Mouse (Mus musculus): ENCODE measurements at regions not wholly inside any gene's neighbourhood (a gene's known extent, or its start where the extent isn't known, plus 50 kb on each side); places are given as distances from the start of the nearest gene placed in this dataset.
A peak's percentile ranks its signal among the peaks of the same experiment; 100 is the strongest.

- WGBS, result 86% methylated on average over 3 of the region's 3 CpGs
- no peak for ATAC-seq
- Histone ChIP-seq H3K9ac (replicated peaks; ENCODE audit: low read depth, low read length) (no peak overlapping the region), H3K36me3 (ENCODE audit: control insufficient read depth, insufficient read depth) (no peaks in the 10 kb centered on the region), H3K27ac (ENCODE audit: low read length) (no peak overlapping the region), H3K27me3 (replicated peaks; ENCODE audit: control insufficient read depth, insufficient read depth, low read length) (no peaks in the 10 kb centered on the region), H3K9me3 (ENCODE audit: control insufficient read depth, low read length) (no peaks in the 10 kb centered on the region), H3K4me3 (replicated peaks; ENCODE audit: low read length) (no peak overlapping the region), H3K4me1 (replicated peaks; ENCODE audit: control insufficient read depth, insufficient read depth, low read length) (no peaks in the 10 kb centered on the region), H3K4me2 (ENCODE audit: low read length) (no peak overlapping the region)
These were observed 192.7 kb upstream of the Nlrp1b start for GRCm38 (mm10) chr11:71423242-71423641.

- H3K36me3 ChIP-seq (ENCODE audit: control insufficient read depth, insufficient read depth), result no peaks in the 10 kb centered on the region
- 70% methylated on average over 5 of the region's 5 CpGs for WGBS
- H3K4me3 ChIP-seq (replicated peaks; ENCODE audit: low read length), result no peak overlapping the region
- H3K9me3 ChIP-seq (ENCODE audit: control insufficient read depth, low read length), result no peaks in the 10 kb centered on the region
- no peak for ATAC-seq
- H3K27me3 ChIP-seq (replicated peaks; ENCODE audit: control insufficient read depth, insufficient read depth, low read length), result no peaks in the 10 kb centered on the region
- H3K4me2 ChIP-seq (ENCODE audit: low read length), result no peak overlapping the region
- H3K27ac ChIP-seq (ENCODE audit: low read length), result no peak overlapping the region
- no peaks in the 10 kb centered on the region for H3K4me1 ChIP-seq (replicated peaks; ENCODE audit: control insufficient read depth, insufficient read depth, low read length)
- H3K9ac ChIP-seq (replicated peaks; ENCODE audit: low read depth, low read length), result no peak overlapping the region
These were observed 194.3 kb upstream of the Nlrp1b start for GRCm38 (mm10) chr11:71424879-71425278.

- Histone ChIP-seq H3K36me3 (ENCODE audit: control insufficient read depth, insufficient read depth) (no peaks in the 10 kb centered on the region), H3K9ac (replicated peaks; ENCODE audit: low read depth, low read length) (no peak overlapping the region), H3K27ac (ENCODE audit: low read length) (no peak overlapping the region), H3K4me1 (replicated peaks; ENCODE audit: control insufficient read depth, insufficient read depth, low read length) (peaks cover 4% of the 10 kb centered on the region; the same call in 1 of the 2 replicates), H3K4me3 (replicated peaks; ENCODE audit: low read length) (no peak overlapping the region), H3K9me3 (ENCODE audit: control insufficient read depth, low read length) (no peaks in the 10 kb centered on the region), H3K27me3 (replicated peaks; ENCODE audit: control insufficient read depth, insufficient read depth, low read length) (no peaks in the 10 kb centered on the region), H3K4me2 (ENCODE audit: low read length) (no peak overlapping the region)
- WGBS, result 84% methylated on average over 22 of the region's 22 CpGs
- ATAC-seq, result no peak
These were observed 199.2 kb upstream of the Nlrp1b start for GRCm38 (mm10) chr11:71429739-71430138.

- no peaks in the 10 kb centered on the region for H3K9me3 ChIP-seq (ENCODE audit: control insufficient read depth, low read length)
- ATAC-seq, result no peak
- no peaks in the 10 kb centered on the region for H3K27me3 ChIP-seq (replicated peaks; ENCODE audit: control insufficient read depth, insufficient read depth, low read length)
- 52% methylated on average over 6 of the region's 6 CpGs for WGBS
- no peak overlapping the region for H3K9ac ChIP-seq (replicated peaks; ENCODE audit: low read depth, low read length)
- H3K36me3 ChIP-seq (ENCODE audit: control insufficient read depth, insufficient read depth), result no peaks in the 10 kb centered on the region
- peaks cover 20% of the 10 kb centered on the region for H3K4me1 ChIP-seq (replicated peaks; ENCODE audit: control insufficient read depth, insufficient read depth, low read length)
- H3K4me3 ChIP-seq (replicated peaks; ENCODE audit: low read length), result no peak overlapping the region
- no peak overlapping the region for H3K27ac ChIP-seq (ENCODE audit: low read length)
- H3K4me2 ChIP-seq (ENCODE audit: low read length), result no peak overlapping the region
These were observed 203.7 kb upstream of the Nlrp1b start for GRCm38 (mm10) chr11:71434241-71434640.

- ATAC-seq, result no peak
- Histone ChIP-seq H3K4me3 (replicated peaks; ENCODE audit: low read length) (no peak overlapping the region), H3K27me3 (replicated peaks; ENCODE audit: control insufficient read depth, insufficient read depth, low read length) (no peaks in the 10 kb centered on the region), H3K4me2 (ENCODE audit: low read length) (no peak overlapping the region), H3K9ac (replicated peaks; ENCODE audit: low read depth, low read length) (no peak overlapping the region), H3K4me1 (replicated peaks; ENCODE audit: control insufficient read depth, insufficient read depth, low read length) (peaks cover 27% of the 10 kb centered on the region), H3K36me3 (ENCODE audit: control insufficient read depth, insufficient read depth) (no peaks in the 10 kb centered on the region), H3K9me3 (ENCODE audit: control insufficient read depth, low read length) (no peaks in the 10 kb centered on the region), H3K27ac (ENCODE audit: low read length) (no peak overlapping the region)
- WGBS, result 54% methylated on average over 5 of the region's 5 CpGs
These were observed 204.4 kb upstream of the Nlrp1b start for GRCm38 (mm10) chr11:71434886-71435285.

- 49% methylated on average over 8 of the region's 8 CpGs for WGBS
These were observed 205.2 kb upstream of the Nlrp1b start for GRCm38 (mm10) chr11:71435745-71436144.

GRCm38 (mm10) chr11:71436335-71436734, 205.8 kb upstream of the Nlrp1b start:
- no peaks in the 10 kb centered on the region for H3K27me3 ChIP-seq (replicated peaks; ENCODE audit: control insufficient read depth, insufficient read depth, low read length)
- no peaks in the 10 kb centered on the region for H3K9me3 ChIP-seq (ENCODE audit: control insufficient read depth, low read length)
- H3K4me2 ChIP-seq (ENCODE audit: low read length), result no peak overlapping the region
- no peaks in the 10 kb centered on the region for H3K36me3 ChIP-seq (ENCODE audit: control insufficient read depth, insufficient read depth)
- peak overlapping the region; percentile 68 for H3K27ac ChIP-seq (ENCODE audit: low read length)
- 26% methylated on average over 1 of the region's 1 CpGs for WGBS
- no peak overlapping the region for H3K4me3 ChIP-seq (replicated peaks; ENCODE audit: low read length)
- H3K9ac ChIP-seq (replicated peaks; ENCODE audit: low read depth, low read length), result no peak overlapping the region
- ATAC-seq, result peak; percentile 7; the same call in 1 of the 2 replicates
- peaks cover 38% of the 10 kb centered on the region for H3K4me1 ChIP-seq (replicated peaks; ENCODE audit: control insufficient read depth, insufficient read depth, low read length)

More at GRCm38 (mm10) chr11:71435745-71436144, 205.2 kb upstream of the Nlrp1b start:
- Histone ChIP-seq H3K36me3 (ENCODE audit: control insufficient read depth, insufficient read depth) (no peaks in the 10 kb centered on the region), H3K27ac (ENCODE audit: low read length) (peak overlapping the region; percentile 68), H3K4me3 (replicated peaks; ENCODE audit: low read length) (no peak overlapping the region), H3K4me1 (replicated peaks; ENCODE audit: control insufficient read depth, insufficient read depth, low read length) (peaks cover 35% of the 10 kb centered on the region), H3K9me3 (ENCODE audit: control insufficient read depth, low read length) (no peaks in the 10 kb centered on the region), H3K4me2 (ENCODE audit: low read length) (no peak overlapping the region), H3K27me3 (replicated peaks; ENCODE audit: control insufficient read depth, insufficient read depth, low read length) (no peaks in the 10 kb centered on the region), H3K9ac (replicated peaks; ENCODE audit: low read depth, low read length) (0 out of 2 replicates have a peak overlapping the region, but pooled peaks have one; percentile 12)
- no peak for ATAC-seq

GRCm38 (mm10) chr11:71436801-71437200, 206.3 kb upstream of the Nlrp1b start:
- WGBS, result 33% methylated on average over 2 of the region's 2 CpGs
- no peaks in the 10 kb centered on the region for H3K9me3 ChIP-seq (ENCODE audit: control insufficient read depth, low read length)
- no peak overlapping the region for H3K4me3 ChIP-seq (replicated peaks; ENCODE audit: low read length)
- H3K4me1 ChIP-seq (replicated peaks; ENCODE audit: control insufficient read depth, insufficient read depth, low read length), result peaks cover 38% of the 10 kb centered on the region
- peak overlapping the region; percentile 68 for H3K27ac ChIP-seq (ENCODE audit: low read length)
- no peaks in the 10 kb centered on the region for H3K27me3 ChIP-seq (replicated peaks; ENCODE audit: control insufficient read depth, insufficient read depth, low read length)
- no peak overlapping the region for H3K4me2 ChIP-seq (ENCODE audit: low read length)
- no peaks in the 10 kb centered on the region for H3K36me3 ChIP-seq (ENCODE audit: control insufficient read depth, insufficient read depth)
- no peak overlapping the region for H3K9ac ChIP-seq (replicated peaks; ENCODE audit: low read depth, low read length)
- ATAC-seq, result no peak

- Histone ChIP-seq H3K4me3 (replicated peaks; ENCODE audit: low read length) (peak overlapping the region; percentile 22), H3K4me1 (replicated peaks; ENCODE audit: control insufficient read depth, insufficient read depth, low read length) (peaks cover 34% of the 10 kb centered on the region), H3K27me3 (replicated peaks; ENCODE audit: control insufficient read depth, insufficient read depth, low read length) (no peaks in the 10 kb centered on the region), H3K27ac (ENCODE audit: low read length) (peak overlapping the region; percentile 89), H3K36me3 (ENCODE audit: control insufficient read depth, insufficient read depth) (no peaks in the 10 kb centered on the region), H3K9me3 (ENCODE audit: control insufficient read depth, low read length) (no peaks in the 10 kb centered on the region), H3K4me2 (ENCODE audit: low read length) (peak overlapping the region; percentile 52), H3K9ac (replicated peaks; ENCODE audit: low read depth, low read length) (peak overlapping the region; percentile 9)
- under 1% methylated on average over 17 of the region's 17 CpGs for WGBS
- ATAC-seq, result peak; percentile 97
These were observed 209.3 kb upstream of the Nlrp1b start for GRCm38 (mm10) chr11:71439871-71440270.

GRCm38 (mm10) chr11:71440392-71440791, 209.9 kb upstream of the Nlrp1b start:
- Histone ChIP-seq H3K4me3 (replicated peaks; ENCODE audit: low read length) (peak overlapping the region; percentile 22), H3K4me1 (replicated peaks; ENCODE audit: control insufficient read depth, insufficient read depth, low read length) (peaks cover 31% of the 10 kb centered on the region), H3K9ac (replicated peaks; ENCODE audit: low read depth, low read length) (peak overlapping the region; percentile 9), H3K27ac (ENCODE audit: low read length) (peak overlapping the region; percentile 89), H3K36me3 (ENCODE audit: control insufficient read depth, insufficient read depth) (no peaks in the 10 kb centered on the region), H3K4me2 (ENCODE audit: low read length) (peak overlapping the region; percentile 52), H3K9me3 (ENCODE audit: control insufficient read depth, low read length) (no peaks in the 10 kb centered on the region), H3K27me3 (replicated peaks; ENCODE audit: control insufficient read depth, insufficient read depth, low read length) (no peaks in the 10 kb centered on the region)
- 33% methylated on average over 10 of the region's 10 CpGs for WGBS
- peak; percentile 7; the same call in 1 of the 2 replicates for ATAC-seq

All from forebrain, embryonic 16.5 days (tissue).